Mouse (Mus musculus) retina, postnatal 7 days (tissue): ENCODE results near the gene Ccdc28a.

ENCODE experiments used
- DNase-seq: peaks from one replicate; pipeline ENCODE4 v3.0.0-alpha.2; 2012; ENCODE audit warnings: low read depth, low spot score

Gene Ccdc28a

GRCm38 (mm10) chr10:18234560-18235401 lies at the start of gene Ccdc28a:
TSS of gene Ccdc28a (minus strand) at chr10:18234998.
- DNase-seq: peak; percentile 90

DNA sequence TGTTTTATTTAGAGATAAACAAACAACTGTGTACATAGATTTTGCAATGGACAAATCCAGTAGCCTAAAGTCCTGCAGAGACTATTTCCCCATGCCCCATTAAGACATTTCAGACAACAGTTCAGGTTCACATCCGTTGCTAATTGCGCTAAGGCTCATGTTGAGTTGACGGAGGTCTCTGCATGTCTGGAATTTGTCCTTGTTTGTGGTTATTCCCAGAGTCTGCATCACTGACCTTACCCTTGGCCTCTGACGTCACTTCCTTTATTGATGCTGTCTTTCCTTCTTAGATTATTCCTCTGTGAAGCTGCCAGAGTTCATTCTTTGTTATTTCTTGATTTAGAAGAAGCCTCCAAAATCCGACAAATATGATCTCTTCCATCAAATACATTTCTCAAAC lies 49.2 kb upstream of the Ccdc28a start:
- DNase-seq: no peak

DNA sequence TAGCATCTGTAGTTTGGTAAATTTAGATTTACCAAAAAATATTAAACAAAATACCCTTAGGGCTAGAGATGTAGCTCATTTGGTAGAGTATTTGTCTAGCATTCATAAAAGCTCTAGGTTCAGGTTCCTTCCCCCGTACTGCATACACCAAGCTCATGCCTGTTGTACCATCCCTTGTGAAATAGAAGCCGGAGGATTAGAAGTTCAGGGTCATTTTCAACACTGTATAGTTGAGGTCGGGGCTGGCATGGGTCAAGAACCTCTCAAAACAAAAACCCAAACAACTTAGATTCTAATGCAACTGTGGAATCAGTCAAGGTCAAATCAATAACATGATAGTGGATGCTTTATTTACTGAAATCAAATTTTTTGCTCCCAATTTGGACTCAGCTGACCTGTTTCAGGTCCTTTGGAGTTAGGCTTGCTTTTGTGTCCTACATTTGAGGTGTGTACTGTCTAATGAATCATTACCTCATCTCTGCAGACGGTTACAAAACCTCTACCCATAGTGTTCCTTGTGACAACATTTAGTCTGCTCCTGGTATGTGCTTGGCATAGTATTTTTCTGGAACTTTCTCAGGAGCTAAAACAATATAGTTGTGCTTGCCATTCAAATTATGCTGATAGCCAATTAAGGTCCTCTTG lies 41.4 kb upstream of the Ccdc28a start:
- DNase-seq: no peak

DNA sequence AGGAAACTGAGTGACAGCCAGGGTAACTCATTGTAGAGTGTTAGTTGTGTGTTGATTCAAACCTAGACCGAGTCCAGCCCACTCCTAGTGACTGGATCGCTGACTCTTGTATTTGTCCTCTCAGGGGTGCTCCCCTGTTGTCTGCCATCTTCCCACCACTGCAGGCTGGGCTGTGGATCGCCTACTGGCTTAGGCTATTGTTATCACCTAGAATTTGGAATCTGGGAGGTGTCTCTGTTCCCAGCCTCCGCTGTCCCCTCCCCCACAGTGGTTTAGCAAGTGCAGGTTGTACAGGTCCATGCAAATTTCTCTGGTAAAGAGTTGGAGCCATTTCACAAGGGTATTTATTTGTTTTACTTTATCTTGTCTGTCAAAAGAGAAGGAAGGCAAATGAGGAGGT lies 16.5 kb upstream of the Ccdc28a start:
- no peak for DNase-seq

- DNase-seq: no peak
Observed at GRCm38 (mm10) chr10:18243614-18244013, 8.8 kb upstream of the Ccdc28a start.

DNA sequence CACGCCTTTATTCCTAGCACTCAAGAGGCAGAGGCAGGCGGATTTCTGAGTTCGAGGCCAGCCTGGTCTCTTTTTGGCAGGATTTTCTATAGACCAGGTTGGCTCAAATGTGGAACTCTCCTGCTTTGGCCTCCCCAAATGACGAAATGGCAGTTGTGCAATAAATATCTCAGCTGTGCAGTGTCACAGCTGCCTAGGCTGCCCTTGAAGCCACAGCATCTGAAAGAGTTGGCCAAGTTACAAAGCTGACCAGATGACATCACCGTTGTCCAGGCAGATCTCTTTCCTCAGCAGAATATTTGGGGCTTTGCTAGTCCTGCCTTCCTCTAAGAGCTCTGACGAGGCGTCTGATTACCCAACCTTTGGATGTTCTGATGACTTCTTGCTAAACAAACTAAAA lies 2.4 kb upstream of the Ccdc28a start:
- no peak for DNase-seq

DNA sequence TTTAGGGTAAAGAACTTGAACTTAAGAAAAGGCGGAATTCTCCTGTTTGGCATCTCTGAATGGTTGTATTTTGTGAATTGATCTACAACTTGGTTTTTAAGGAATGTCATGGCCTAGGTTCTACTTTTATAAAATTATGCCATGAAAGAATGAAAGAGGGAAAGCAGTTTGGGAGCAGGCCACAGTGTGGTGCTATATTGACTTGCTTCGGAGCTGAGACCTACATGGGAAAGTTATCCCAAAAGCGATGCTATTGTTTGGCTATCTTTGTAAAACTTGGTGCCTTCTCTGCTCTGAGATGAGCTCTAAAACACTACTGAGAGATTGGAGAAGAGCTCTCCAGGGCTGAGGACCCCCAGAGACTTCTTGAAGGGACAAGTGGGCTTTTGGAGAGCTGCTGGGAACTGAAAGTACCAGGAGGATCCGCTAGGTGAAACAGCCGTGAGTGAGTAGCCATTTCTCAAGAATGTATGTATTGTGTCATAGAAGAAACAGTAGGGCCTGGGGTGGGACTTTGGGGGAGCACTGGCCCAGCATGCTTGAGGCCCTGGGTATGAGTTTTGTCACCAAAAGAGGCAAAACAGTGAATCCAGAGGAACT lies 1.6 kb upstream of the Ccdc28a start:
- no peak for DNase-seq

DNA sequence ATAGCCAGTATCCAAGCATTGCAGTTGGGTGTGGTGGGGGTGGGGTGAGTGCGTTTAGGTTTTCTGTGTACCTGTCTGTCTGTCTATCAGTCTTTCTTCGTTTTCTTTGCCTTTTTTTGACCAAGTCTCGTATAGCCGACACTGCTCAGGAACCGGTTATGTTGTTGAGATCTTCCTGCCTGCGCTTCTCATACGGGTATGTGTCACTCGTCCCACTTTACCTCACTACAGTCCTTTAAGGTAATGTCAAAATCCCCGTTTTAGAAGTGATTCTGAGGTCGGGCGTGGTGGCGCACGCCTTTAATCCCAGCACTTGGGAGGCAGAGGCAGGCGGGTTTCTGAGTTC lies 577 bp upstream of the Ccdc28a start:
- DNase-seq: no peak

DNA sequence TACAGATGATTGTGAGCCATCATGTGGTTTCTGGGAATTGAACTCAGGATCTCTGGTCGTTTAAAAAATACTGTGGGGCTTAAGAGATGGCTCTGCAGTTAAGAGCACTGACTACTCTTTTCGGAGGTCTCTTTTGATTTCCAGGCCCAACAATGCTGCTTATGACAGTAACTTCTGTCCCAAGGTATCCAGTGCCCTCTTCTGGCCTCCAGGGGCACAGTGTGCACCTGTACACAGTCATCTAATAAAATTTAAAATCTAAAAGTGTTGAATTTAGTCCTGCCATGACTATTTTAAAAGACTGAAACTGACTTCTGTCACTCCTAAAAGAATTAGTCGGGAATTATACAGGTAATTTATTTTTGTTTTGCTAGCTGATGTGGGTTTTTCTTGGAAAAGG lies 907 bp downstream of the Ccdc28a start:
- no peak for DNase-seq

- DNase-seq: no peak
Observed at GRCm38 (mm10) chr10:18224386-18224785, 10.4 kb downstream of the Ccdc28a start.

GRCm38 (mm10) chr10:18219351-18219750 lies 15.4 kb downstream of the Ccdc28a start:
- no peak for DNase-seq

- no peak for DNase-seq
Observed at GRCm38 (mm10) chr10:18214124-18214523, 20.7 kb downstream of the Ccdc28a start.

DNA sequence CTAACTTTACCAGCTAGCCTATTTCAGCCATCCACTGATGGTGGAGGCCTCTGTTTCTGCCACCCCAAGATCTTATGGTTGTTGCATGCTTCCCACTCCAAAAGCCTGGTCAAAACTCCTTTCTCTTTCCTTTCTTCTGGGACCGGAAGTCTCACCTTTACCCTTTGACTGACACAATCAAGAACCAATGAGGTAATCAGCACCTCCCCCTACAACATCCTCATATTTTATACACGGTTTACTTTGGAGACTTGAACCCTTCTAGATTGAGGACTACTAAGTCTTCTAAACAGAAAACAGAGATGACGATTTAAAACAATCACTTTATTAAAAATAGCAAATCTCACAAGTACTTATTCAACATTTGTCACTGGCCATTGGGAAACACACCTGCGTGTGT lies 21.4 kb downstream of the Ccdc28a start:
- no peak for DNase-seq

DNA sequence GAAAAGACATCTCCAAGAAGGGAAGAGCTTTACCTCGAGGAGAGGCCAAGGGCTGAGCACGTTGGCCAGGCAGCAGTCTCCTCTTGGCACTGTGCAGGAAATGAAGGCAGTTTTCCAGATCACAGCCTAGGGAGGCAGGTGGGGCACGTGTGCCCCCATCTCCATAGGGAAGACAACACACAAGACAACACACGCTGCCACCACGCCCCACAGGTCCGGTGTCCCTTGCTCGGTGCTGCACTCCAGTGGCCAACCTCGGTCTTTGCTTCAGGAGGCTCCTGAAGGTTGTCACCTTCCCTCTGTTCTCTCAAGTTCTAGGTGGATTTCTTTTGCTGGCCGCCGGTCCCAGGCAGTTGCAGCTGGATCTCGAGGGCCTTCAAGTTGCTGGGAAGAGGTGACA lies 24.1 kb downstream of the Ccdc28a start, which contains the start of gene Ect2l:
TSS of gene Ect2l (minus strand) at position 165 of the 400 bp plus-strand sequence.
- DNase-seq: peak; percentile 11

DNA sequence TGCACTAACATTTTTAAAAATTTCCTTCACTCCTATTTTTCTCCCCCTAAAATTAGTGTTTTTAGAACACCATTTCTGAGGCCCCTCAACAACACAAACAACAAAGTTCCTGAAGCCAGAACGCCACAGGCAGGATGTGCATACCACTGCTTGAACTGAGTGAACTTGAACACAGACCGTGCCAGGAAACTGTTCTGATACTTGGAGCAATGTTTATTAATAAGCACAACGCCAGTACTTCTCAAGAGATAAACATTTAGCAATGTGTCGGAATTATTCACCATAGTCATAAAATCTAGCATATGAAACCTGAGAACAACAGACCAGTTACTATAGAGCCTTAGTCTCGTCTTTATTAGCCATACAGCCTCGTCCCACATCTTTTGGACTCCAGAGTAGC lies 24.7 kb downstream of the Ccdc28a start:
- DNase-seq: no peak

- DNase-seq: no peak
Observed at GRCm38 (mm10) chr10:18204067-18204466, 30.7 kb downstream of the Ccdc28a start.

- no peak for DNase-seq
Observed at GRCm38 (mm10) chr10:18202401-18202800, 32.4 kb downstream of the Ccdc28a start.

DNA sequence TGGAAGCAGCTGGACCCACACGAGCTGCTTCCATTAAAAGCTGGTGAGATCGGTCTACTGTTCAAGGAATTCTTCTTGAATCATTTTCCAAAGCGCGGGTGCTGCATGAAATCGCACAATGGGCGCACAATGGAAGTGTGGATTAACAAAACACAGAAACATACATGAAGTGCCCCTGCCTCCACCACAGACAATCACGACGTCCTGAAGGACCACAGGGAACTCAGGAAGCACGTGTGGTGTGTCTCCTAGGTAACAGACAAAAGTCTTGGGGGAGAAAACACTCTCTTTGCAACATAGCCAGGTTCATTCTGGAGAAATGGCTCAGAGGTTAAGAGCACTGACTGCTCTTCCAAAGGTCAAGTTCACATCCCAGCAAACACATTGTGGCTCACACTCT lies 34.1 kb downstream of the Ccdc28a start:
- no peak for DNase-seq

GRCm38 (mm10) chr10:18199919-18200318 lies 34.9 kb downstream of the Ccdc28a start:
- DNase-seq: no peak

- no peak for DNase-seq
Observed at GRCm38 (mm10) chr10:18198286-18199015, 36.3 kb downstream of the Ccdc28a start.

DNA sequence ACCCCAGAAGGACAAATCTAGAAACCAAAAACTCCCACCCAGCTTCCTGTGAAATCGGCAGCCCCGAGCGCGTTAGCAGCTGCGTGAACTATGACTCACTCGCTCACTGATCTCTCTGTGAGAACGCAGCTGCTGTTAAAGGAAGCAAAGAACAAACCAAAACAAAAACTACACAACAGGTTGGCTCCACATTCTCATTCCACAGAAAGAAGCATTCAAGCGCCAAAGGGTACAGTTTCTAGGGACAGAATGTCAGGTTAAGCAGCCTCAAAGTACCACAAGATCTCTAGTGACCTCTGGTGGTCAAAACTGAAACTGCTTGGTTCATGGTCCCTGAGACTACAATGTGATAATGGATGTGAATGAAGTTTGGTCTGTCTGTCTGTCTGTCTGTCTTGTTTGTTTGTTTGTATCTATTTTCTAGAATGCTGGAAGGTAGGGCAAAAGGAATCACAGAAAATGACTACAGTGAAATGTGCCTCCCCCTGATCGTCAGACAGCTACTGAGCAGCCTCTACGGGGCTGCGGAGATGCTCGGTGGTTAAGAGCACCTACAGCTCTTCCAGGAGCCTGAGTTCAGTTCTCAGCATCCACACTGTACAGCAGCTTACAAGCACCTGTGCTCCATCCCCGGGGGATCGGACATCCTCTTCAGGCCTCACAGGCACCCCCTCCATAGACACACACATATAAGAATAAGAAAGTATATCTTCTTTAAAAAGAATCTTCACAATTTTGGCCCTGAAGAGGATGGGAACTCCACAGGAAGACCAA lies 37.4 kb downstream of the Ccdc28a start:
- DNase-seq: peak; percentile 70
